Mouse (Mus musculus): ENCODE measurements around the gene B4galt5.
A peak's percentile ranks its signal among the peaks of the same experiment; 100 is the strongest.

B4galt5 gene

DNA sequence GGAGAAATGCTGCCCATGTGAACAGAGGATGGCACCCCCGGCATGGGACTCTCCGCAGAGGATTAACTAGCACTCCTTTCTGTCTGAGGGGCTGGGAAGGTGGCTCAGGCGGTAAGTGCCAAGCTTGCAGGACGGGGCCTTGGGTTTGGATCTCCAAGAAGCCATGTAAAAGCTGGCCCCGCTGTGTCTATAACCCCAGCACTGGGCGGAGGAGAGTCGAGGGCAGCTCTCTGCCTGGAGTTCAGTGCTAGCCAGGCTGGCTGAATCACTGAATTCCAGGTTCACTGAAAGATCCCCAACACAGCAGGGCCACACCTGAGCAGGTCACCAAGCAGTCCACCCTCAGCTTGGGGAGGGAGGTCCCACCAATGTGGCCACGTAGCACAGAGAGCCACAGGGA, 45.8 kb downstream of the B4galt5 start:
- DNase-seq (ENCODE audit: low spot score), result no peak

DNA sequence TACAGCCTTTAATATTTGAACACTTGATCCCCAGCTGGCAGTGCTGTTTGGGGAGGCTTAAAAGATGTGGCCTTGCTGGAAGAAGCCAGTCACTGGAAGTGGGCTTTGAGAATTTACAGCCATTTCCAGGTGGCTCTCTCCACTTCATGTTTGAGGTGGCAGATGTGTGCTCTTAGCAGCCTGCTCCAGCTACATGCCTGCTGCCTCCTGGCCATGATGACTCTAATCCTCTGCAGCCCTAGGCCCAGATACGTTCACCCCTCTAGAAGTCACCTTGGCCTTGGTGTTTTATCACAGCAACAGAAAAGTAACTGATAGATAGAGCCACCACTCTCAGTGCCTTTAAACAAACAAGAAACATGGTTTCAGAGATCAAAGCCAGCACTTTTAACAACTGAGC, 46.3 kb downstream of the B4galt5 start:
- no peak for DNase-seq (ENCODE audit: low spot score)

DNA sequence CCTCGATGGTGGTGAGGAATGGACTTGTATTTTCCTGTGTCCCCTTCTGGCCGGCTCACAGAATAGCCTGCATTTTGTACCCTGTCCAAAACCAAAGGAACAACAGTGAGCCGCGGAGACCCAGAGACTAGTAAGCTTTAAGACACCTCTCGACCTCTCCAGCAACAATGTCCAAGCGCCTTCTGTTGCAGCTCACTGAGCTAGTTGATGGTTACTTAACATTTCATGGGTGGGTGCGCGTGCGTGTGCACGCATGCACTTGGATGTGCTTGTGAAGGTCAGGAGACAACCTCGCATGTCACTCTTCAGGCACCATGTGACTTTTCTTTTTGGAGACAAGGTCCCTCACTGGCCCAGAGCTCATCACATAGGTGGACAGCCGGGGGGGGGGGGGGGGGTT, 47.0 kb downstream of the B4galt5 start:
- no peak for DNase-seq (ENCODE audit: low spot score)

DNA sequence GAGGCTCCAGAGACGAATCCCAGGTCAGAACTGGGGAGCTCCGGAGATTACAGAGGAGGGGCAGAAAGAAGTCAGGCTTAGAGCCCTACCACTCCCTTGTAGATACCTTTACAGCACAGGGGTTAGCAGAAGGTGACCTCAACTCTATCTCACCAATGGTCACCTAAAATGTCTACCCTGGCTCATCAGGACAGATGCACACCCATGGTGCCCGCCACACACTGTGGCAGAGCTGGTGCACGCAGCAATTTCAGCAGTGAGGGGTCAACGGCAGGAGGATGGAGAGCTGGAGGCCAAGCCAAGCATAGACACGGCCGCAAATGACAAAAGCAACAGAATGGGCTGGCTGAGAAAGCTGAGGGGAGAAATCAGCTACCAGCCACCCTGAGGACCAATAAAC, 47.4 kb downstream of the B4galt5 start:
- no peak for DNase-seq (ENCODE audit: low spot score)

DNA sequence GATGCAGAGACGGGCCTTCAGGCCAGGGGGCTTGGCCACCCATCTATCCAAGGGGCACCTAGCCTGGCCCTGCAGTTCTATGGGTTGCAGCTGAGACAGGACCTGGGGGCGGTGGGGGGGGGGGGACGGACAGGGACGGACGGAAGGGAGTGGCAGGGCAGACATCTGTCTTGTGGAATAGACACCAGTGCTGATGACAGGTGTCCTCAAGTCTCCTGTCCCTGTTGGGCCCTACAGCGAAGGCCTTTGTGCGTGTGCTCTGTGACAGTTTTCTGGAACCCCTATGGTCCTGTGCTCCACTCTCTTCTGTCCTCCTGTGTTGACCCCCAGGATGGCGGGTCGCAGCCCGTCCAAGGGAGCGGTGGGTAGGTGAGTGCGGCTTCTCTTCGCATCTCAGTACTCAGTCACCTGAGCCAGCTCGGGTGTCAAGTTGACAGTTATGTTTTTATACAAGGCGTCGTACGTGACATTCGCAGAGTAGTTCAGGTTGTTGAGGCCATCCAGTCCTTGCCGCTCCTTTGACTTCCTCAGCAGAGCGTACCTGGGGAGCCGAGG, 48.0 kb downstream of the B4galt5 start:
- DNase-seq (ENCODE audit: low spot score), result no peak

DNA sequence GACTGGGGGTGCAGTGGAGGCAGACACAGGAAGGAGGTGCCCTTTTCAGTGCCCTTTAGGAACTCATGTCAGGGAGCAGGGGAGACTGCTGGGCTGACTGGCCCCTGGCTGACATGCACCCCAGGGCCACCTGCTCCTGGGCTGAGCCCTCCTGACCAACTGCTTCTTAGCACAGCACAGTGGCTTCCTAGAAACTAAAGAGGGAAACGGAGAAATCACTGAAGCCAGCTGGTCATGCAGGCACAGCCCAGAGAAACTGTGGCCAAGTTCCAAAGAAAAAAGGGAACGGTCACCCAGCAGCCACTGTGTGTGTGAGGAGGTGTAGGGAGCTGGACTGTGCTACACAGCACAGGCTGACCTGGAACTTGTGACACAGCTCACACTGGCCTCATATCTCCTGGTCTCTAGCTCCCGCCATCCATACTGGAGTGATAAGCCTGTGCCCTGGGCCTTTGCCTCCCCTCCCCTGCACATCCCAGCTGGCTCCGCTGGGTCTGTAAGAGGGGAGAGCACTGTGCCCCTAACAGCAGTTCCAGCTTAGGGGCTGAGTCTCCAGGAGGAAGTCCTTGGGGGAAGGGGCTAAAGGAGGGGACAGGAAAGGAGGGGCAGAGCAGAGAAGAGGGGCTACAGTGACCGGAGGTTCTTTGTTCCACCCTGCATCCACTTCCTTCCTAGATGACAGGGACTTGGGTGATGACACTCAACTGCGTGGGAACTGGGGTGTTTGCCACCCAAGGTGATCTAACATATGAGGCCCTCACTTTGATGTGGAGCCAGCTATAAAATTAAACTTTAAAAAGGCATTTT, 48.9 kb downstream of the B4galt5 start:
- DNase-seq (ENCODE audit: low spot score), result no peak

DNA sequence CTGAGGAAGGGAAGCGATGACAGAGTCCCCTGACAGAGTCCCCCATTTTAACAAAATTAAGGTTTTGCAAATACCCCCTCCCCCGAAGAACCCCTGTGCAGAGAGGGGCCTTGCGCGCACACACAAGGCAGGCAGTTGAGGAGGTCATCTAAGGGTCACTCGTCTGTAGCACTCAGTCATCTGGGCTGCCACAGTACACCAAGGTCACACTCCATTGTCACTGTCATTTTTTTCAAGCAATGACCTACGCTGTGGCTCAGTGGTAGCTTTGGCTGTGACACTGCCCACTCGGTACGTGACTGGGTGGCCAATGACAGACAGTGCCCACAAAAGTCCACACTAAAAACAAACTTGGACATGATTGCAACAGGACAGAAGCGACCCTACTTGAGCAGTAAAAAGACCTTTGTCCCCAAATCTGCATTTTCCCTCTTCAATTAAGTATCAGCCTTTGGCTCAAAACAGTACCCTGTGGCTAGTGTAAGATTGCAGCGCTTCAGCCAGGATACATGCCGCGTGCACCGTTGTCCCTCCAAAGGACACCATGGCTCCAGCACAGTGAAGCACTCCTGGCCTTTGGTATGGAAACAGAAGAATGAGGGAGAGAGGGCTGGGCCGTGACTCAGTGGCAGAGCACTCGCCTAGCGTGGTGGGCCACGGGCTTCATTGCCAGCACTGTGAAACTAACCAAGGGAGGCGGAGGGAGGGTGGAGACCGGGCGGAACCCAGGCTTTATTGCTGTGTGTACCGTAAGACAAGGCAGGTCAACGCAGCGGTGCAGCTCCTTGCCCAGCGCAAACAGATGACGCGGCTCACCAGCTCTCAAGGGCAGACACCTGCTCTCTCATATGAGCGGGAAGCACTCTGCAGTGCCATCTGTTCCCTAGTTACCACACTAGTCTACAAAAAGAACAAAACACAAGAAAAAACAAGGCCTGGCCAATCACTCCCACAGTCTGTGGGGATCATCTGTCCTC, 50.0 kb downstream of the B4galt5 start:
- no peak for DNase-seq (ENCODE audit: low spot score)

DNA sequence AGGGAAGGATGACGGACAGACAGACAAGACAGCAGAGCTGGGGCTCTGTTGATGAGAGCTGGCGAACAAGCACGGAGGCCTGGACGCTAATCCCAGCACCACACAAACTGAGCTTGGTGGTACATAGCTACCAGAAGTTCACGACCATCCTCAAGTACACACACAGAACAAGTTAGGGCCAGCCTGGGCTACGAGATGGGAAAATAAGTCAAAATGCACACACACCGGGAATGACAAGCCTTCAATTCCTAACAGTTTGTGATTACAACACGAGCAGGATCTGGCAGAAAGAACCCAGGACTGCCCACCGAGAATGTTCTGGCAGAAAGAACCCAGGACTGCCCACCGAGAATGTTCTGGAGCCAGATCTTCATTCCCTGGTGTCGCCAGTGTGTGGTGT, 51.0 kb downstream of the B4galt5 start:
- DNase-seq (ENCODE audit: low spot score), result no peak

DNA sequence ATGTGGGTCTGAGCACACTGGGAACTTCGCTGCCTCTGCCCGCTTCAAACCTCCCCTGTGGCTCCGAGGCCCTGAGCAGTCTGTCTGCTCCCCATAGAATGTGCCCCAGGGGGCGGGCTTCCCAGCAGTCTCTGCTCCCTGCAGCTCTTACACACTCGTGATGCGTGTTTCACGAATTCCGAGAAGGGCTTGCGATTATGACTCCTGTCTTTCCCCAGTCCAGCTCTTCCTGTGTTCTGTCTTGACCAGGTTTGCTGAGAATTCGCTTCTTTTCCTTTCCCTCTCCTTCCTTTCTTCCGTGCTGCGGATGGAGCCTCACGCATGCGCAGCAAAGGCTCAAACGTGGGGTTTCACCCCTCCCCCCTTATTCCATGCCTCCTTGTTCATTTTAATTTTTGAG, 54.1 kb downstream of the B4galt5 start:
- DNase-seq (ENCODE audit: low spot score), result no peak

DNA sequence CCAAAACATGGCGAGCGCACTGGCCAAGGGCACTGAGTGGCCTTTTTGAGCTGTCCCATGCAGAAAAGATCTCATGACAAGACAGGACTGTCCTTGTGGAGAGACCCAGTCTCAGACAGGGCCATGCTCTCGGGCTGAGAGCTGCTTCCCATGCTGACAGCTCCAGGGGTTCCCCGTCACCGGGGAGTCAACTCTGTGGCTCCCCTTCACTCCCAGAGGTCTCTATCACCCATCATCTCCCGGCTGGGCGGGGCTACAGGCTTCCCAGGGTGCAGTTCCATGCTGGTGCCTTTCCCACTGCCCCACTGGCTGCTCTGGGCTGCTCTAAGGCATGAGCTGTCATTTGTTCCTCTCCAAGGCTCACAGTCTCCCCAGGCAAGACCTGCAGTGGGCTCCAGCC, 54.8 kb downstream of the B4galt5 start:
- no peak for DNase-seq (ENCODE audit: low spot score)

DNA sequence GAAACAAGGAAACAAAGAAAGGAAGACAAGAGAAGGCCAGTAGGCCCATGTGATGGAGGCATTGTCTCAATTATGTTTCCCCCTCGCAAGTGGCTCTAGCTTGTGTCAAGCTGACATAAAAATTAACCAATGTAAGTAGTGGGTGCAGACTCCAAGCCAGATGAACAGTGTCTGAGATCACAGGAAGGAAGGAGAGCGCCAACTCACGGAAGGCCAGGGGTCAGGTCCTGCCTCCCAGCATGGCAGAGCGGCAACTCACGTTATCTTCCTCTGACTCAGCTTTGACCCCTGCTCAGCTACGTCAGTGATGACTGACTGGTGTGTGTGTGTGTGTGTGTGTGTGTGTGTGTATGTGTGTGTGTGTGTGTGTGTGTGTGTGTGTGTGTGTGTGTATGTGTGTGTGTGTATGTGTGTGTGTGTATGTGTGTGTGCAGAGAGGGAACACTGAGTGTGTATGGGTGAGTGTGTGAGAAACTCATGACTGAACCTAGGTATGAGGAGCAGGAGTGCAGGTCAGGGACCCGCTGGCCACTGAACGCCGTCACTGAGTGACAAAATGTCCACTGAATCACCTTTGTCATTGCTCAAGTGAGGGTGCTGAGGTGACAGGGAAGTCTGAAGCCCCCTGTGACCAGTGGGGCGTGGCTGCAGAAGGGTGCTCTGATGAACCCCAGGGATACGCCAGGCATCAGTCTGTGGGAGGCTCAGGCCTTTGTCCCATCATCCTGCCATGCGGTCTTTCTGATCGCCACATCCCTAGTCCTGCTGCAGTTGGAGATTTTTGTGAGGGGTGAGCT, 55.5 kb downstream of the B4galt5 start:
- no peak for DNase-seq (ENCODE audit: low spot score)

DNA sequence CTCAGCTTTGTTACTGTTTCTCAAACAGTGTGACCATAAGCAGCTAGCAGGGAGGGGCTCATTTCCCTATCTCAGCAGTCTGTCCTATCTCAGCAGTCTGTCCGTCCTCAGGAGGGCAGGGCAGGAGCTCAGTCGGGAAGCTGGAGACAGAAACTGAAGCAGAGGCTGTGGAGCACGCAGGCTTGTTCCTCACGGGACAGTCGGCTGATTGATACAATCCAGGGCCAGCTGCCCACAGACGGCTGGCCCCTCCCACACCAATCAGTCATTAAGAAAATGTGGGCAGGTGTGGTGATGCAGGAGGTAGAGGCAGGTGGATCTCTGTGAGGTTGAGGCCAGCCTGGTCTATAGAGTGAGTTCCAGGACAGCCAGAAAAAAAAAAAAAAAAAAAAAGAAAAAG, 56.1 kb downstream of the B4galt5 start:
- no peak for DNase-seq (ENCODE audit: low spot score)

DNA sequence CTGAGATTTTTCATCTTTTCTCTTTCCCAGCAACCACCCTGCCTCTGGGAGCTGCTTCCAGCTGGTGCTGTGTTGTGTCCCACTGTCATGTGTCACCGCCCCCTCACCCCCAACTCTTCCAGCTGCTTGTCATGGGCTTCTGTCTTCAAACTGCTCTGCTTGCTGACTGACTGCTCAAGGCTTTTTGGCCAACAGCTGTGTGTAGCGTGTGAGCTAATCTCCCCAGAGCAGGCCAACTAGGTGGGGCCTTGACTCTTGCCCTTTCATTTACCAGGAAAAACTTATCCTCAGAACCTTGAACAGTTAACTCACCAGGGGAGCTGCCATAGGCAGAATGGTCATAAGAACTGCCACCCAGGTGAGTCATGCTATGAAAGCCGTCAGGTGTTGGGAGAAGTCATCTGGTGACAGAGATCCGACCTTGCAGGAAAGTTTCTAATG, 56.8 kb downstream of the B4galt5 start:
- no peak for DNase-seq (ENCODE audit: low spot score)

DNA sequence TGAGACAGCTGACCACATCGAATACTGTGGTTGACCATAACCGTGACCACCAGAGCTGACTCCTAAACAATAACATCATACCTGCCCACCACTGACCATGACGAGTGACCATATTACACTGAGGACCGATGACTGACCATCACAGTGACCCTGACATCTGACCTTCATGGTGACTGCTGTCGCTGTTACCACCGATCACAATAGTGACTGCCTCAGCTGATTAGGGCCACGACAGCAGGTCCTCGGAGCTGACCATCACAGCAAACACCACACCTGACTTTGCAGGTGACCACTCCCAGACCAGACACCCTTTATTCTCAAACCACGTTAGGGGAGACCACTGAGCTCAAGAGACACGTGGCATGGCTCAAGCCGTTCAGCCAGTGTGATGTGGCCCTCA, 57.3 kb downstream of the B4galt5 start:
- DNase-seq (ENCODE audit: low spot score), result no peak

DNA sequence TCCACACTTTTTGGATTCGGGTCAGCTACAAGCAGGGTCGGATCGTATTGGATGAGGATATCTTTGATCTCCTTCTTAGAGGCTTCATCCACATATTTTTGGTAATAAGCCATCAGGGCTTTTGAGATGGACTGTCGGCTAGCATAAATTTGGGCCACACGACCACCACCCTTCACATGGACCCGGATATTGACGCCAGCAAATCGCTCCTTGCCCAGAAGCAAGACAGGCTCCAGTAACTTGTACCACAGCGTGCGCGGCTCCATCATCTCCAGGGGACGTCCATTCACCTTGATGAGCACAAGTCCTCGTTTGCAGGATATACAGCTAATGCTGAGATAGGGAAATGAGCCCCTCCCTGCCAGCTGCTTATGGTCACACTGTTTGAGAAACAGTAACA, 67.5 kb downstream of the B4galt5 start:
- DNase-seq (ENCODE audit: low spot score), result peak; percentile 0

DNA sequence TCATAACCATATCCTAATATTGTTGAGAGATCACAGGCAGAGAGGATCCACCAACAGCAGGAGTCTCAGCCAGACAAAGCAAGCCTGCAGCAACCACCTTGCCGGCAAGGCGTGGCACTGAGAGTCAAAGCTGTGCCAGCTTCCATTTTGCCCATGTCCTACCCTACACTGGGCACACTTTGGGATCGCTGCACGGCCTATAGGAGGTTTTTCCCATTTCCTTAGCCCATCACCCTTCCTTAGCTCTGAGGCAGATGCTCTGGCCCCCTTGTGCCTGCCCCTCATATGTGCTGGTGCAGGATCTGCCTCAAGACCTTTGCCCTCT, 68.0 kb downstream of the B4galt5 start:
- no peak for DNase-seq (ENCODE audit: low spot score)

DNA sequence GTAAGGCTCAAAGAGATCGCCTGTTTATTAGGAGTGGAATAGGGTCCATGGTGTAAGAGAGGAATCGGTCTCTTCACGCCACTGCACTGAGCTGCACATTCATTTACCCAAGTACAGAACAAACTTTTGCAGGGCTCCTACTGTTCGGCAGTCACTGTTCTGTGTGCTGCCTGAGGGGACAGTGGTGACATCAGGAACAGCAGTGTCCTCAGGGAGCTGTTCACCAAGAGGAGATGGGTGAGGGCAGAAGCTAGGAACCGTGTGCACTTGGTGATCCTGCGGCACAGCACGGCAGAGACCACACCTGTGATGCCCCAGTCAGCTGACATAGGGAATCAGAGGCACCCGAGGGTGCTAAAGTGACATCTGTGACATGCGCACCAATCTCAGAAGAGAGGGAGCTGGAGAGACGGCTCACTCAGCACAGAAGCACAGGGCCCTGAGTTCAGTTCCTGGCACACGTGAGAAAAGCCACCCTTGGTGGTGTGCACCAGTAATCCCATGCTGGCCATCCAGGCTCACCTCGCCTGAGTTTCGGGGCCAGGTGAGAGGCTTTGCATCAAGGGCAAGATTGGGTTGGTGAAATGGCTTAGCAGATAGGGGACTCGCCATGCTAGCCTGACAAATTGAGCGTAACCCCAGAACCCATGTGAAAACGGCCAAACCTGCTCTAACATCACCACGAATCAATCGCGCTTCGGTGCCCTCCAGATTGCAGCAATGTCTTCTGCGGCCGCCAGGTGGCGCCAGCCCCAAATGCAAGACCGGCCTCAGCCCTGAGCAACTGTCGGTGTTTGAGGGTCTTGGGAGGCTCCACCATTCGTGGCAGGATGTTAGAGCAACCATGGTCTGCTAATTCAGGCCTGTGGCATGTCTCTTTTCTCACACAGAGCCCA, 68.6 kb downstream of the B4galt5 start:
- peak; percentile 63 for DNase-seq (ENCODE audit: low spot score)

DNA sequence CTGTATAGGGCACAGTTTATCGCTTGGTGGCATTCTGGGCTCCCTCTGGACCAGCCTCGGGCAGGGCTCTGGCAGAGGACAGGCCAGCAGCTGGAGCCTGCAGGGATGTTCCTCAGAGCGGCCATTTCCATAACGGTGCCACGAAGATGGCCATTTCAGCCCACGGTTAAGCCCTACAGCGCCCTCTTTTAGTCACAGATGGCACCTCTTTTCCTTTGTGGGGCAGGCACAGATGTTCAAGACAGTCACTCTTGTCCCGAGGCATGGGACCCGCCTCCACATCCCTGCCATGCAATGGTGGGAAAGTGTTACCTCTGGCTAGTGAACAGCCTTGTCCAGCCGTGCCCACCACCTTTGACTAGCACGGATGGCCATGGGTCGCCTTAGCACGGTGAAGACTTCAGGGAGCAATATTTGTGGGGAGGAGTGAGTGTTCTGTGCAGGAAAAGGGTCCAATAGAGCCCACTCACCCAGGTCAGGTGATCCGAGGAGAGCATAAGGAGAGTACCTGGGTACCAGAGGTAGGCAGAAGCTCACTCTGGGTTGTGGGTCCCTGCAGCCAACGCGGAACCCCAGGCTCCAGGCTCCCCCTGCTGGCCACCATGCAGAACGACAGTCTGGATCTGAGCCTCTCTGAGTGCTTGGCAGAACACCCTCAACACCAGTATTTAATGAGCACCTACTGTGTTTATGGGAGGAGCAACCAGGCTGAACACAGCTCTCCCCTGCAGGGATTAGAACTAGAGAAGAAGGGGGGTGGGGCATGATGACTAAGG, 70.0 kb downstream of the B4galt5 start:
- peak; percentile 39 for DNase-seq (ENCODE audit: low spot score)

DNA sequence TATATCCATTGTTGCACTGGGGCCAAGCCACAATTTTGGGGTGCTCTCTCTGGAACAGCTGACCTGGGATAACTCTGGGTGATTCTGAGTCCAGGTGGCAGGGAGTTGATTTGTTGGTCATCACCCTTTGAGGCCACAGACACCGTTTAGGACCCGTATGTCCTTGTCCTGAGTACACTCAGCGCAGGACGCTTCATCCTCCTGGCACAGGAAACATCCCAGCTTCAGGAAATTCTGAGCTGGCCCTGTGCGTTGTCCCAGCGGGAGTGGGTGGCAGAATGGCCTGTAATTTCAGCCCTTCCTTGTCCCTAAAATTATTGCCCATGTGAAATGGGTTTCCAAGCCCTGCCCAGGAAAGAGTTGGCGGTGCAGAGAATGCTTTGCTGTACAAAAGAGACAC, 71.0 kb downstream of the B4galt5 start:
- no peak for DNase-seq (ENCODE audit: low spot score)

DNA sequence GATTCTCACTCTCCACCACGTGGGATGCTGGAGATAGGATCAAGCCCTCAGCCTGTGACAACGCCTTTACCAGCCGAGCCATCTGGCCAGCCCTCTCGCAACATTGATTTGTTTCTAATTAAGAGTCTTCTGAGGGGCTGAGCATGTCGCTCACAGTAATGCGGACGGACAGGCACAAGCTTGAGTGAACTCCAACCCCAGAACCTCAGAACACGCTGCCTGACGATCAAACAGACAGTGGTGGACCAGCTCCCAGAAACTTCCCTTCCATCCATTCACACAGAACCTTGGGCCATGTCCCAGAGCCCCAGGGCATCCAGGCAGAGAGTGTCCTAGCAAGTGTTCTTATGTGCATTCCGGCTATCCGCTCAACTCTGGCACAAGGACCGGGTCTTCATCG, 72.0 kb downstream of the B4galt5 start:
- DNase-seq (ENCODE audit: low spot score), result peak; percentile 0

Measured in ovary, postnatal 10 days (tissue).